Mouse (Mus musculus) frontal cortex, postnatal 10 days (tissue): Measurements from ENCODE around the gene Map3k11.

ENCODE experiments used
- DNase-seq, 2 experiments: peaks; one replicate each; pipeline ENCODE4 v3.0.0; 2022; ENCODE audit warnings: low spot score in 2 of 2, mixed read lengths in 1 of 2

Map3k11 gene

DNA sequence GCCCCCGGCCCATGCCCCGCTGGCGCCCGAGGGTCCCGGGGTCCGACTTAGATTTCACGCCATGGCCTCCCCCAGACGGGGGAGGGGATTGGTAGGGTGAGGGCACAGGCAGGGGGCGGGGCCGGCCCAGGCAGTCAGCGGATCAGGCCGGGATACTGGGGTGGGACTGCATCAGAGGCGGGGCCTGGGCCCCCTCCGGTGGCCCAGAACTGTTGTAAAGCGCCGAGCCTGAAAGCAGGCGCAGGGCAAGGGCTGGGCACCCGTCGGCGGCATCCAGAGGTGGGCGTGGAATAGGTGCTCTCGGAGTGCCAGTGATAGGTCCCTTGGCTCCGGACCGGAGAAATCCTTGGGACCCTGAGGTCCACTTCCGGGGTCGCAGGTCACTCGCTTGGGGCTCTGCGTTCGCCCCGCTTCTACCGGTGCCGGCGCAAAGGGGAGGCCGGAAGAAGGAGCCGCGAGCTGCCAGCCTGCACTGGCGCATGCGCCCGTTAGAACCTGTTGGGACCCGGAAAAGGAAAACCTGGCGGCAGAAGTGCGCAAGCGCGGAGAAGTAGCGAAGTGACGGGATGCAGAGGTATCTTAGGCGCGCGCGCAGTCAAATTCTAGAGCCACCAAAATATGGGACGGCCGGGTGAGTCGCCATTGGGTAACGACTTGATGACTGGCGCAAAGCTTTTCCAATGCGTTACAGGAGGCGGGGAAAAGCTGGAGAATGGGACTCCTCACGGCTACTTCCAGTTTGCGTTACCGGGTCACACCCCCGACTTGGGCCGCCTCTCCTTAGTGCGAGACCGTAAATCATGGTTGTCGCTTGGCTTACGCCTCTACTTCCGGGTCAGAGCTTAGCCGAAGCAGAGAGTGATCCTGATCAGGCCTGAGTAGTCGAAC lies at the start of gene Map3k11, which contains the start of gene Pcnx3:
Gene Map3k11, plus strand, starts transcription at position 543 of the 888 bp plus-strand sequence.
Gene Pcnx3, minus strand, starts transcription at position 709 of the 888 bp plus-strand sequence.
- peak; percentile 97 to 98 for DNase-seq

DNA sequence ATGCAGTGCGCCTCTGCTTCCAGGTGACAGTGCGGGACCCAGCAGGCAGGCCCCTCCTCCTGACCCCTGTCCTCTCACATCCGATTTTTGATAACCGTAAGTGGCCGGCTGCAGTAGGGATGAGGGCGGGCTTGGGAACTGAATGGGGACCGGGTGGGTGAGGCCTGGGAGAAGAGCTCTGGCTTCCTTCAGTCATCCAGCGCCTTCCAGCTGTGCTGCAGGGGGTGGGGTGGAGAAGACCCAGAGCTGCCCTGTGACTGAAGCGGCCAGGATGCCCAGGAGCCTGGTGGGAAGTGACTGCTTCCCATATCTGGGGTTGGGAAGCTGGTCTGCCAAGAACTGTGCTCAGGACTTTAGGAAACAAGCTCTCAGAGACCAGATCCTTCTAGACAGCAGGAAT lies 48.2 kb upstream of the Map3k11 start:
- no peak for DNase-seq

DNA sequence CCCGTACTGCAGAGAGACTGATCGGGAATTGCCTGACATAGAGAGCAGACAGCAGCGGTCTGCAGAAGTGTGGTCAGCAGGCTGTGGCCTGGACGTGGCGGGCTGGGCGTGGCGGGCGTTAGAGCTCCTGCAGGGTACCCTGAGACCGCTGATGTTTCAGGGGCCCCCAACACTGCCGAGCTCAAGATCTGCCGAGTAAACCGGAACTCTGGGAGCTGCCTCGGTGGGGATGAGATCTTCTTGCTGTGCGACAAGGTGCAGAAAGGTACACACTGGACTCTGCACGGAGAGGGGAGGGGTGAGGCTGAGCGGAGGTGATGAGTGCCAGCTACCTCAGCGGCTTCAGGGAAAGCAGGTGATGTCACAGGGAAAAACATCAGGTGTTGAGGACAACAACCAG lies 47.5 kb upstream of the Map3k11 start:
- DNase-seq, result no peak

DNA sequence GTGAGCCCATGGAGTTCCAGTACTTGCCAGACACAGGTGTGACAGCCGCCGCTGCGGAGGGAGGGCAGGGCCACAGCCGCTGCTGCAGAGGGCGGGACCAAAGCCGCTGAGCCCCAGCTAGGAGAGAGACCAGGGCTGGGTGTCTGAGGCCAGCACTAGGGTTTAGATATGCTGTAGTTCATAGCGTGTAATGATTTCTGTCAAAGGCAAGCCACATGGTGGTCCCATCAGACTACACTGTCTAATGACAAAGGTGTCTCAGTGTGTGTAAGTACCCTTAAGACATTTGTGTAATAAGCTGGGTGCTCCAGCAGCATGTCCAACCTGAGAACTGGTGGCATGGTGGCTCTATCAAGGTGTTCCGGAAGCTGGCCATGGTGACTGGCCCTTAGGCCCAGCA lies 46.9 kb upstream of the Map3k11 start:
- DNase-seq, result no peak

DNA sequence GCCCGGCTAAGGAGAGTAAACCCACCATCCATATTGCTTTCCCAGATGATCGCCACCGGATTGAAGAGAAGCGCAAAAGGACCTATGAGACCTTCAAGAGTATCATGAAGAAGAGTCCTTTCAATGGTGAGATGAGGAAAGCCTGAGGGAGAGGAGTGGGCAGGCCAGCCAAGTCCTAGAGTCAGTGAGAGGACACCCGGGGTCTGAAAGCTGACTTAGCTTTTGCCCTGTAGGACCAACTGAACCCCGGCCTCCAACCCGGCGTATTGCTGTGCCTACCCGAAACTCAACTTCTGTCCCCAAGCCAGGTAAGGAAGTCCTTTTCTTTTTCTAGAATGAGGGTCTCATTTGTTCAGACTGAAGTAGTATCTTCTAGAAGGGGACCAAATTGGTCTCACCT lies 43.3 kb upstream of the Map3k11 start:
- DNase-seq, result no peak

DNA sequence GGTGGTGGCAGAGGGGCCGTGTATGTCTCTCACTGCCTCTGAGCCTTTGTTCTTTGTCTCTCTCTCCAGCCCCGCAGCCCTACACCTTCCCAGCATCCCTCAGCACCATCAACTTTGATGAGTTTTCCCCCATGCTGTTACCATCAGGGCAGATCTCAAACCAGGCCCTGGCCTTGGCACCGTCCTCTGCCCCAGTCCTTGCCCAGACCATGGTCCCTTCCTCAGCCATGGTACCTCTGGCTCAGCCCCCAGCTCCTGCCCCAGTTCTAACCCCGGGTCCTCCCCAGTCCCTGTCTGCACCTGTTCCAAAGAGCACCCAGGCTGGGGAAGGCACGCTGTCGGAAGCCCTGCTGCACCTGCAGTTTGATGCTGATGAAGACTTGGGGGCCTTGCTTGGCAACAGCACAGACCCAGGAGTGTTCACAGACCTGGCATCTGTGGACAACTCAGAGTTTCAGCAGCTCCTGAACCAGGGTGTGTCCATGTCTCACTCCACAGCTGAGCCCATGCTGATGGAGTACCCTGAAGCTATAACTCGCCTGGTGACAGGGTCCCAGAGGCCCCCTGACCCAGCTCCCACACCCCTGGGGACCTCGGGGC lies 41.7 kb upstream of the Map3k11 start:
- DNase-seq, result no peak

DNA sequence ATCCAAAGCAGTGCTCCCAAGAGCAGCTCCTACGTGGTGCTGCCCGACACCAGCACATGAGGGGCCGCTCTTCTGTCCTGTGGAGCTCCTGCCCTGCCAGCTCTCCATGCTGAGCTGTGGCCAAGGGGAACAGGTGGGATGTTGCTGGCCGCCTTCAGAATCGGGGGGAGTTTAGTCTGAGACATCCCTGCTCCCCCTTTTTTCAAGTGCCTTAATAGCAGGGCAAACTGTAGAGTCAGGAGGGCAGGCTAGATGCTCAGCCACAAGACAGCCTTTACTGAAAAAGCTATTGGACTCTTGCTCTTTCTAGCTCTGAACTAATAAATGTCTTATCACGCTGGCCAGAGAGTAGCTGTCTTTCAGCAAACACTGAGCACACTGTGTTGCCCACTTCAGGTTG lies 40.8 kb upstream of the Map3k11 start:
- DNase-seq, result no peak

DNA sequence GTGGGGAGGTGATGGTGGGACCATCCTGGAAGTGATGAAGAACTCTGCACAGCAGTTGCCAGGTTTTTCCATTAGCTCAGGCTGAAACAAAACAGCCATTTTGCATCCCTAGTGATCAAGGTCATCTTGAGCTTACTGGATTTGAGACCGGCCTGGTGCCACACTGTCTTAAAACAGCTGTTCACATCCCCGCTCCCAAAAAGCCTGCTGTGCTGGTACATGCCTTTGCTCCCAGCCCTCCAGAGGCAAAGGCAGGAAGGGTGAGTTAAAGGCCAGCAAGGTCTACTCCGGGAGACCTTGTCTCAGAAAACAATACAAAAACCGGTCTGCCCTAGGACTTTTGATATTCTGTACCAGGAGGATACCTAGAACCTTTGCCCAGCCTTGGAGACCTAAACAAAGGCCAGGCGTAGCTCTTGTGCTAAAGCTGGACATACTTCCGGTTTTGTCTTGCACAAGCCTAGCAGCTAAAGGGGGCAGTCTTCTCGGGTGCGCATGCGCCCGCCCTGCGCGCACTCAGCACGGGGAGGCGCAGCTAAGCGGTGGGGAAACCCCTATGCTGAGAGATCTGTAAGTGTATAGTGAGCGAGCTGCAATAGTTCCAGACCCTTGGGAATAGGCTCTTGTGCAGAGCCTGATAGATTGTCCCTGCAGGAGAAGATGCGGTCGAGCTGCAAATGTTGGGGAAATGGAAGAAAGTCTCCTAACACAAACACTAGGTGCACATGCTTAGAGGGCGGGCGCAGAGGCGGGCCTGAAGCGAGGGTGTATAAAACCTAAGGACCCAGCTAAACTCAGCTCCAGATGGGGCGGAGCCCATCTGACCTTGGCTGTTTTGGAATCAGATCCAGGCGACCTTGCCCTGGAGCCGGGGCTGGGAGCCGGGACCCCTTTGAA lies 39.9 kb upstream of the Map3k11 start:
- peak; percentile 69 to 73 for DNase-seq

DNA sequence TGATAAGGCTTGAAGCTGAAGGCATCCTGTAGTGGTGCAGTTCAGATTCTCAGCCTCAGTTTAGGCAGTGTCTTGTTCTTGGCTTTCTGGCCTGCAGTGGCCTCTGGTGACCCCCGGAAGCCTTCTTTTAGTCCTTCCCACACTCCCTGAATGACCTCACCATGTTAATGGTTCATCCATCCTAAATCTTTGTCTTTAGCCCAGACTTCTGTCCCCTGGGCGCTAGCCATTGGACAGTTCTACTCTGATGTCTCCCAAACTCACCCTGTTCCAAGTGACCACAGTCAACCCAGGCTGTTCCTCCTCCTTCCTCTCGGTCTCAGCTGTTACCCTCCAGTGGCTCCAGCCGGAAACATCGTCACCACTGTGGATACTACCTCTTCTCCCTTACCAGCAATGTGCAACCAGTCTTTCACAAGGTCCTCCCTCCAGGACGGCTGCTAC lies 39.2 kb upstream of the Map3k11 start:
- no peak for DNase-seq

DNA sequence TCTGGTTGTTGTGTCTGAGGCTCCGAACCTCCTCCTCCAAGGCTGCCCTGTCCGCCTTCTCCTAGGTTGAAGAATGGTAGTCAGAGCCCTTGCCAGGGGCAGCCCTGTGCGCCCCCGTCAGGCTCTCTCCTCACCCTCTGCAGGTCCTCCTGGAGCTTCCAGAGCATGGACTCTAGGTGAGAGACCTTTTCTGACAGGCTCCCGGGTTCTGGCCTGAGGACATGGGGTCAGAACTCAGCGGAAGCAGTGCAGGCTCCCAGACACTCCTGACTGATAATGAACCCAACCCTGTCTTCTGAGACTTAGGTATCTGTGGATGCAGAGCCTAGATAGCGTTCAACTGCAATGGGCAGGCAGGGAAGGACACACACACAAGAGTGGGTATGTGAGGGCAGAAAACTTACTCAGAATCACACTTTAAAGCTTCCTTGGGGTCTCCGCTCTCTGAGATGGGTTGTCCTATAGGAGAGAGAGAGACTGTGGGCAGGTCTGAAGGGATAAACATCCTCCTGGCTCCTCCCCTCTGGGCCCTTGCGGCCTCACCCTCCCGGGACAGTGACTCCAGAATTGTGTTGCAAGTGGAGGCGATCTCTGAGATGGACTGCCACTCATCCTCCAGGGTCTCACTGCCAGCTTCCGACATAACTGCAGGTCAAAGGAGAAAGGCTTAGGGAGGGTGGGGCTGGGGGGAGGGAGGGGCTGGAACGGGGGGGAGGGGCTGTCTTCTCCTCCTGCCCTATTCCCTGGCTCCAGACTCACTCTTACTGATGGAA lies 36.9 kb upstream of the Map3k11 start:
- DNase-seq, result no peak

DNA sequence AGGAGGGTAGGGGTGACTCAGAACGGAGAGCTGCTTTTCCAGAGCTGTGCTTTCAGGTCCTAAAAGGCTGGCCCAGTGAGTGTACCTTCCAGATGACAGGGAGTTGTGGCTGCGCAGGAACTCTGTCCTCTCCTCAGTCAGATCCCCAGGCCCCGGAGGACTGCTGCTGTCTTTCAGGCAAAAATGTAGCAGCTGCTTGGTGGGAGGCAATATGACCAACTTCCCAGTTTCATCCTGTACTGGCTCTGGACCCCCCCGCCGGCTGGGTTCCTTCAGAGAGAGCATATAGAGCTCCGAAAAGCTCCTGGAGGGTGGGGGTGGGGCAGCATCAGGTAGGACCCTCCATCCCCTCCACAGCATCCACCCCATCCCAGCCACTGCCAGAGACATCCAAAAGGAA lies 36.0 kb upstream of the Map3k11 start:
- no peak for DNase-seq

DNA sequence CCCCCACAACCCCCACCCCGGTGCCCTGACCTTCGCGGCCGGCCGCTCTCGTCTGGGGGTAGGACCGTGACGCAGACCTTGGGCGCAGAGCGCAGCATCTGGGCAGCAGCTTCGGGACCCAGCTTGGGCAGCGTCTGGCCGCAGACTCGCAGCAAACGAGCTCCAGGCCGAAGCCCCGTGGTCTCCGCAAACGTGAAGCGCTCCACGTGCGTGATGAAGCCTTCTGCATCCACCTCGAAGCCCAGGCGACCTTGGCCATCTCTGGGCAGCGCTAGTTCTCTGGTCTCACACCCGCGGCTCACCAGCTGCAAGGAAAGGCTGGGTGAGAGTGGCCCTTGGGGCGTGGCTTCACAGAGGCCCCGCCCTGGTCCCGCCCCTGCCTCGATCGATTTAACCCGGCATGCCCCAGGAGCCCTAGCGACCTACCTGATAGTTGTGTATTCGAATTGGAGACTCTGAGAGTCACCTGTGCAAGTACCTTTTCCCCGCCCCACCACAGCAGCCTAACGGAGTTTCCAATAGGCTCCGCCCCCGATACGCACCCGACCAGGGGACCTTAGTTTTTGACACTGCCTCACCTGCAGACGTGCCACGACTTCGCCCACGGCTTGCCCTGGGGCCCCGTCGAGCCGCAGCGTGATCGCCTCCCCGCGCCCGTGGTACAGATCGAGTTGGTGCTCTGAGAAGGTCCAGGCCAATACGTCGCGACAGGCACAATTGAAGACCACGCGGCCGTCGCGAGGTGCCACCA lies 34.4 kb upstream of the Map3k11 start:
- DNase-seq, result no peak

DNA sequence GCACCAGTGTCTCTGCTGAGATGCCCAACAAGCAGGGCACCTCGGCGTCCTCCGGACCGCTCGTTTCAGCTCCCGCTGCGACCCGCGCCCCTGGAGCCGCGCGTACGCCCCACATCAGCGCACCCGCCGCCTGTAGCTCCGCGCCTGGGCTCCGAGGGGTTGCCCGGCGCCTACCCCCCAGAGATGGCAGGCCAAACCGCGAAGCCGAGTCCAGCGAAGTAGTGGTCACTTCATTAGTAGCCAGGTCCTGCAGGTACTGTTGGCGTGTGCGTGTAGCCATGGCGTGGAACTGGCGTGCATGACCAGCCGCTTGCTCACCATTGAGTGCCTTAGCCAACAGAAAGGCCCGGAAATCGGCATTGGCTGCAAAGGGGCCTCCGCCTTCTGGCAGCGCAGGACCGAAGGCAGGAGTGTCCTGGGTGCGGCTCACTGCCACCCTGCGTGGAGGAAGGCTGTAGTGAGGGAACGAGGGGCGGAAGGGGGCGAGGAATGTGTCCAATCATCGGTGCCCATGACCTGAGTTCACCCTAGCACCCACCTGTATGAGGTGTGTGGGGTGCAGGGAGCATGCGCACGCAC lies 33.7 kb upstream of the Map3k11 start:
- DNase-seq, result no peak

DNA sequence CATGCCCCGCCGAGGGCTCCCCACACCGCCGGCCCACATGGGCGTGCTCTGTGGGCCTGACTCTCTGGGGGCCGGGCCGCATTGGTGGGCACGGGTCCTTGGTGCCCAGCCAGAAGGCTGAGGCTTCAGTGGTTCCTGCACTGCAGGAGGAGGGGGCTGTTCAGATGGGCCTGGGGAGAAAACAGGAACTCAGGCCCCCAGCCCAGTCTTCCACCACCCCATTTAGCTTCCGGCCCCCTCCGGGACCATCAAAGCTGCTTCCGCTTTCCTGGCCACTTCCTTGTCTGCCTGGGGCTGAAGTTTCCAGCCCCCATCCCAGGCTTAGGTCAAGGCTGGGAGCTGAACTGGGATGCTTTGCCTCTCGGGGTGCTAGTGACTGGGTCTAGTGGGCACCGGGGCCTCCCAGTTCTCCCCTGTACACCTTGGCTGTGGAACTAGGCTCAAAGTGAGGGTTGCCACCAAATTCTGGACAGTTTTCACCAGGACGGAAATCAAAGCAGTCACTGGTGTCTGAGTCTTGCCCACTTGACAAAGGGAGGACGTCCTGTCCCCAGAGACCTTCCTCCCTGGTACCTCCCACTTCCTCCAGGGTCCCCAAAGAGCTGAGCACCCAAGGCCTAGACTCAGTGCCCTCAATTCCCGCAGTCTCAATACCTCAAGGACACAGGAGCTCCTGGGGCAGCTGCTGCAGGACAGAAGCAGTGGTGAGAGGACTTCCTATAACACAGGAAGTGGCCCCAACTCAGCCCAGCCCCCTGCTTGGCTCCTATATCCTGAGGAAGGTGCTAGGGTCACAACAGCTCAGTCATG lies 27.4 kb upstream of the Map3k11 start:
- peak in 1 of 2 experiments; percentile 48 for DNase-seq

DNA sequence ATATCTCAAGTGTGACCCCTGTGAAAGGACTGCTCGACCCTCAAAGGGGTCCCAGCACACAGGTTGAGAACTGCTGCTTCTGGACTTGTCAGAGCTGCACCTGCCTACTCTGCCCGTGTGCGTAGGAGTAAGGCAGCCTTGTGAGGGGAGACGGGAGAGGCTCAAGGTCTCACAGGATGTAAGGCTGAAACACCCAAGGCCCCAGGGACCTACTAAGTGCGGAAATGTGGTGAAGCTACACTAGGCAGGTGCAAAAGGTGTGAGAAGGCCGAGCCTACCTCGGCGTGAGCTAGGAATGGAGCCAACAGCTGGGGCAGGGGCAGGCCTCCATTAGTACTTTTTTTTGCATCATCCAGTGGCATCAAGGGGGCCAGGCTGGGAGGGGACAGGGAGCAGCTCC lies 26.2 kb upstream of the Map3k11 start:
- no peak for DNase-seq

DNA sequence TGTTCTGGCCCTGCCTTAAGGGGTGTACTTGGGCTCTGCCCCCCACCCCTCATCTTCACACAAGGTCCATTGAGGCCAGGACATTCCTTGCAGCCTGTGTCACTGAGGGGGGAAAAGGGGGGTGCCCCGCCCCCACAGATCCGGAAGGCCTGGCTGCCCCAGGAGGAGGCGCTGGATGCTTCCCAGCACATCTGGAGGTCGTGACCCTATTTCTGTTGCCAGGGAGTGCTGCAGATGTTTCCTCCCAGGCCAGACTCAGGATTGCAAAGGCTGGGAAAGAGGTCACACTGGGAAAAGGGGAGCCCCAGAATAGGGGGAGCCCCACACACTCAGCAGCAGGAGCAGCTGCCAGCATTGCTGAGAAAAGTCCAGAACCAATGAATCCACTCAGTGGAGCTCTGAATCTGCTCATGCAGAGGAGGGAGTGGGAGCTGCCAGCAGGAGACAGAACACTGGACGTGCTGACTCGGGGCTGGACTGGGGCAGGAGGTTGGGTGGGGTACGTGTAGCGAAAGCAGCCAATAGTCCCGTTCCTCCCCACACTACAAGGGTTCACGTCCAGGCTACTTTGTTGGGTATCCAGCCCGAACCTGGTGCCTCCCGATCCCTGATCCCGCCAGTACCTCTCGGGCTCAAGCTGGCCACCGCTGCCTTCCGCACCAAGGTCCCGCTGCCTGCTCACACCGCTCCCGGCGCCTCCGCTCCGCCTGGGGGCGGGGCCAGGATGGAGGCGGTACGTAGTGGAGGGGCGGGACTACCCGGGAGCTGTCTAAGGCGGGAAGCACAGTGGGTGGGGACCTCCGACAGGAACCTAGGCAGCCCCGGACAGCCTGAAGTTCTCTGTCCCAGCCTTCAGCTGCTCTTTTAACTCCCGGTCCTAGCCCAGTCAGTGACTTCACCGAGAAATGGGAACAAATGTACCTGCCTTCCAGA lies 25.3 kb upstream of the Map3k11 start, which contains the start of gene Sipa1:
Gene Sipa1, minus strand, starts transcription at position 727 of the 933 bp plus-strand sequence.
- peak; percentile 82 to 83 for DNase-seq

DNA sequence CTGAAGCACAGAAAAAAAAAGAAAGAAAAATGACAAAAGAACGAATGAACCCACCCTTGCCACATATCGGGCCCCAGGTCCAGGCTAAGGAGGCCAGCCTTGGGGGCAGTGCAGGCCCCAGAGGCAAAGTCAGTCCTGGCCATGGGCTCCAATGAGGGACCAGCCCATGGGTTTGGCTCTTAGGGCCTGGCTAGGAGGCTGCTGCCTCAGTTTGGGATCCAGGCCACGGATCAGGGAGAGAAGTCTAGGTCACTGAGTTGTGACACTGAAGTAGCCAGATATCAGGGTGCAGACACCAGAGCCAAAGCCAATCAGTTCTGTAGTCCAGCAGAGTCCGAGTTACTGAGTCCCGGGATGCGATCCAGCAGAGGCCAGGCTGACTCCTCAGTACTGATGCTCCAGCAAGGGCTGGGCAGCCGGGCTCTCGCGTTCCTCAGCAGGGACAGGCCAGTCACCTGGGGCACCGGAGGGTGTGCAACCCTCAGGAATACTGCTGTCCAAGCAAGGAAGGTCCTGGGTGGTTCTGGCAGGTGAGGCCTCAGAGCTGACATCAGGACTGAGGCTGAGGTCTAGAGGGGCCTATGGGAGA lies 23.8 kb upstream of the Map3k11 start:
- no peak for DNase-seq

DNA sequence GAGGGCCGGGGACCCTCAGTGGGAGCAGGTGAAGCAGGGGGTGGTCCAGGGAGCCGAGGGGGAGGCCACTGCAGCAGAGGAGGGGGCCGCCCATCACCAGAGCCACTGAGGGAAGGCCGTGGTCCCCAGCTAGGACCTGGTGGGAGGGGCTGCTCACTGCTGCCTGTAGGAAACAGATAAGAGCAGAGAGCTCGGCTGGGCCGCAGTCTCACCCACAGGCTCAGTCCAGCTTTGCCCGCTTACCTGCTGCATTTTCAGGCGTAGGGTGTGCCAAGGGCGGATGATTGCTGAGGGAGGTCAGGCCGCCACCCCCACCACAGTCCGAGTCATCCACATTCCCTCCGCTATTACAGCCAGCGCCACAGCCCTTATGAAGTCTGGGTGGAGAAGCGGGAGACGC lies 23.1 kb upstream of the Map3k11 start:
- no peak for DNase-seq
